22 mouse cellular contexts compared by ENCODE assay signal in the genomic region with DNA sequence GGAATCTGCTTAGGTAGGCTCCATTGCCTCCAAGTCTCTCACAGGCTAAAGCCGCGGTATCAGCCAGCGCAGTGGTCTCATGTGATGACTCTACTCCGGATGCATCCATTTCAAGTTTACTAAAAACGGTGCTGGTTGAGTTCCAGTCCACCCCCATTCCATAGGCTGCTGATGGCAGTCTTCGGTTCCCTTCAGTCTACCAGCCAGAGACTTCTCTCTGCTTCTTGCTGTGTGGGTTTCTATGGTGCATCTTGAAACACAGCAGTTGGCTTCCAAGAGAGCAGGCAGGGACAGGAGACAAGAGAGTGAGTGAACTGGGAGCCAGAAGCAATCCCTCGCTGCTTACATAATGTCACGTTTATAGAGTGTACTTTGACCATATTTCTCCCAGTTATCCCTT. TPM values are rescaled to one million over a fixed set of nuclear protein-coding genes. Genes with fewer than 3 reads are reported as not detected.
DNase-seq lines count a peak whose midpoint lies in the region; ATAC-seq and TF ChIP-seq lines count a peak whose summit lies in the region.
"Had no signal": no experiment of that assay in that cellular context is flagged by ENCODE, and none has a peak within 500 bp of the region (broad histone marks: within the 10 kb centered on the region; RNA-seq: fewer than 3 reads in every experiment).

No protein-coding gene starts in this region.

- DNase-seq in left cerebral cortex, adult 2 months (ENCODE audit: extremely low spot score in 1 of 2, low spot score in 2 of 2) = no peak
- DNase-seq in left cerebral cortex, postnatal 10 days (ENCODE audit: extremely low spot score in 1 of 2, low spot score in 2 of 2) = no peak
- no peak for DNase-seq in forebrain, embryonic 11.5 days (ENCODE audit: low spot score)
- no peak for DNase-seq in cerebellum, adult 11-12 months
- DNase-seq: adrenal gland, adult 8-10 months; adrenal gland, postnatal 25 days; cerebellum, adult 11 months; cerebellum, adult 9-10 months; forebrain, postnatal 0 days; gastrocnemius, postnatal 14 days; heart, adult 11 months; kidney, adult 11 months had no signal

- no peak overlapping the region for H3K4me2 ChIP-seq in forebrain, embryonic 11.5 days (ENCODE audit: low read depth, low read length, severe bottlenecking)
- H3K4me2 ChIP-seq: heart, embryonic 11.5 days; hindbrain, embryonic 12.5 days; intestine, embryonic 15.5 days had no signal

- H3K4me3 ChIP-seq in left cerebral cortex, adult 2 months = no peak overlapping the region
- no peak overlapping the region for H3K4me3 ChIP-seq in bone marrow macrophage, adult 2 months (ENCODE audit: insufficient read depth, low read length)
- no peak overlapping the region for H3K4me3 ChIP-seq in cortical plate, adult 2 months (ENCODE audit: insufficient read depth, low read length)
- H3K4me3 ChIP-seq in forebrain, embryonic 11.5 days (ENCODE audit: low read depth, low read length) = no peak overlapping the region
- H3K4me3 ChIP-seq: forebrain, embryonic 10.5 days; hindbrain, embryonic 12.5 days; intestine, embryonic 15.5 days had no signal

- TF ChIP-seq CTCF in left cerebral cortex, adult 2 months (IDR thresholded peaks at IDR 0.05) = no peak
- TF ChIP-seq CTCF in bone marrow macrophage, adult 2 months (IDR thresholded peaks at IDR 0.05; ENCODE audit: low read depth, low read length) = no peak
- TF ChIP-seq CTCF in cortical plate, adult 2 months (IDR thresholded peaks at IDR 0.05; ENCODE audit: extremely low read depth, insufficient read depth, low read length) = no peak

- peak overlapping the region; percentile 75 for H3K27ac ChIP-seq in left cerebral cortex, adult 2 months
- H3K27ac ChIP-seq in bone marrow macrophage, adult 2 months (ENCODE audit: insufficient read depth, low read depth, low read length) = peak overlapping the region; percentile 100; the same call in 1 of the 2 replicates
- H3K27ac ChIP-seq in cortical plate, adult 2 months (ENCODE audit: insufficient read depth, low read length) = peak overlapping the region; percentile 51; the same call in 1 of the 2 replicates
- H3K27ac ChIP-seq in forebrain, embryonic 11.5 days (ENCODE audit: low read depth, low read length) = no peak overlapping the region
- H3K27ac ChIP-seq: forebrain, embryonic 10.5 days; hindbrain, embryonic 12.5 days; intestine, embryonic 15.5 days had no signal

- H3K4me1 ChIP-seq in bone marrow macrophage, adult 2 months (ENCODE audit: control insufficient read depth, insufficient read depth, low read length) = peaks cover 44% of the 10 kb centered on the region
- H3K4me1 ChIP-seq in cortical plate, adult 2 months (ENCODE audit: control insufficient read depth, insufficient read depth, low read length) = peaks cover 6% of the 10 kb centered on the region
- no peaks in the 10 kb centered on the region for H3K4me1 ChIP-seq in forebrain, embryonic 11.5 days (replicated peaks; ENCODE audit: control insufficient read depth, insufficient read depth, low read length)
- H3K4me1 ChIP-seq: hindbrain, embryonic 12.5 days had no signal

- H3K36me3 ChIP-seq in forebrain, embryonic 11.5 days (ENCODE audit: control insufficient read depth, insufficient read depth, low read length) = no peaks in the 10 kb centered on the region
- H3K36me3 ChIP-seq: forebrain, embryonic 10.5 days; hindbrain, embryonic 12.5 days; intestine, embryonic 15.5 days had no signal

- no peak overlapping the region for H3K9ac ChIP-seq in forebrain, embryonic 11.5 days (ENCODE audit: low read length)
- H3K9ac ChIP-seq: forebrain, postnatal 0 days; hindbrain, embryonic 12.5 days; intestine, embryonic 15.5 days had no signal

- no peak for TF ChIP-seq POLR2A in bone marrow macrophage, adult 2 months (IDR thresholded peaks at IDR 0.05; ENCODE audit: borderline replicate concordance, low read depth, low read length)
- TF ChIP-seq POLR2A in cortical plate, adult 2 months (IDR thresholded peaks at IDR 0.05; ENCODE audit: extremely low read depth, insufficient read depth, low read length) = no peak

- WGBS in forebrain, embryonic 11.5 days = 97% methylated on average over 8 of the region's 8 CpGs

- intact Hi-C loops in left cerebral cortex, adult 2 months (cut with DNase I) = no loop called here
- intact Hi-C loops in left cerebral cortex, postnatal 10 days (cut with DNase I) = no loop called here

- no peaks in the 10 kb centered on the region for H3K27me3 ChIP-seq in forebrain, embryonic 11.5 days (ENCODE audit: control insufficient read depth, insufficient read depth, low read length)
- H3K27me3 ChIP-seq: hindbrain, embryonic 12.5 days; intestine, embryonic 15.5 days had no signal

- ATAC-seq in forebrain, embryonic 11.5 days (replicated peaks; ENCODE audit: low FRiP score) = no peak
- ATAC-seq: activated CD4-positive, CD25-positive, alpha-beta regulatory T cell, adult 4 months; CD4-positive, CD25-positive, alpha-beta regulatory T cell, adult 4 months; forebrain, embryonic 14.5 days; forebrain, postnatal 0 days; hindbrain, embryonic 16.5 days; intestine, embryonic 15.5 days had no signal

- no peaks in the 10 kb centered on the region for H3K9me3 ChIP-seq in forebrain, embryonic 11.5 days (ENCODE audit: control insufficient read depth, low read length)
- H3K9me3 ChIP-seq: forebrain, embryonic 10.5 days; hindbrain, embryonic 12.5 days; intestine, embryonic 15.5 days had no signal

RNA-seq across cellular contexts. Expression of gene Rpl3, which starts 15.5 kb away (rescaled TPM):
- 100 to 1,000 TPM; 439 to 468 TPM for total RNA-seq in left cerebral cortex, adult 2 months (2021)
- 100 to 1,000 TPM; 520 to 524 TPM for total RNA-seq in left cerebral cortex, postnatal 10 days (2021)
- polyA plus RNA-seq in bone marrow macrophage, adult 2 months (2012; ENCODE audit: insufficient read depth, insufficient read length, missing spikeins) = 928 and 957 TPM in 2 replicates
- polyA plus RNA-seq in cortical plate, adult 2 months (2012; rRNA removed) = 680 and 714 TPM in 2 replicates
- 1,023 and 1,042 TPM in 2 replicates for polyA plus RNA-seq in forebrain, embryonic 11.5 days (2014; fragmentation: Nextera tagmentation; extraction: Ambion mirVana)

RNA-seq across cellular contexts. Expression of gene Syngr1, which starts 16.0 kb away (rescaled TPM):
- total RNA-seq in left cerebral cortex, adult 2 months (2021) = 100 to 1,000 TPM; 429 to 434 TPM
- total RNA-seq in left cerebral cortex, postnatal 10 days (2021) = 100 to 1,000 TPM; 430 to 441 TPM
- polyA plus RNA-seq in bone marrow macrophage, adult 2 months (2012; ENCODE audit: insufficient read depth, insufficient read length, missing spikeins) = 95.0 and 111 TPM in 2 replicates
- 354 and 372 TPM in 2 replicates for polyA plus RNA-seq in cortical plate, adult 2 months (2012; rRNA removed)
- polyA plus RNA-seq in forebrain, embryonic 11.5 days (2014; fragmentation: Nextera tagmentation; extraction: Ambion mirVana) = 11.3 and 13.6 TPM in 2 replicates

RNA-seq across cellular contexts. Expression of gene Tab1, which starts 25.8 kb away (rescaled TPM):
- 10 to 100 TPM; 23.7 to 26.4 TPM for total RNA-seq in left cerebral cortex, adult 2 months (2021)
- total RNA-seq in left cerebral cortex, postnatal 10 days (2021) = 10 to 100 TPM; 26.8 to 32.5 TPM
- polyA plus RNA-seq in bone marrow macrophage, adult 2 months (2012; ENCODE audit: insufficient read depth, insufficient read length, missing spikeins) = 18.3 and 19.2 TPM in 2 replicates
- polyA plus RNA-seq in cortical plate, adult 2 months (2012; rRNA removed) = 33.6 and 33.8 TPM in 2 replicates
- polyA plus RNA-seq in forebrain, embryonic 11.5 days (2014; fragmentation: Nextera tagmentation; extraction: Ambion mirVana) = 36.7 and 40.0 TPM in 2 replicates
